Mouse (Mus musculus): ENCODE data around the gene Uba2. TPM values are rescaled to one million over a fixed set of nuclear protein-coding genes. Genes with fewer than 3 reads are reported as not detected.

Uba2 gene
- polyA plus RNA-seq, 1 experiment from 2014 or later: 94.6 TPM

DNA sequence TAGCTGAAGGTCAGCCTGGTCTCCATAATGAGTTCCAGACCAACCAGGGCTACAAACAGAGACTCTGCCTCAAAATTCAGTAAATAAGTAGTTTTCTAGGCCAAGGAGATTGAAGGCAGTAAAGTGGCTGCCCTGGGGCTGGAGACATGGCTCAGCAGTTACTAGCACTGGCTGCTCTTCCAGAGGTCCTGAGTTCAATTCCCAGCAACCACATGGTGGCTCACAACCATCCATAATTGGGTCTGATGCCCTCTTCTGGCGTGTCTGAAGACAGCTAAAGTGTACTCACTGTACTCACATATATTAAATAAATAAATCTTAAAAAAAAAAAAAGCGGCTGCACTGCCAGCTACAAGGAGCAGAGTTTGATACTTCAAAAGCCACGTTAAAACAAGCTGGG is 3.4 kb downstream of the Uba2 start:
- no peak overlapping the region for H3K4me3 ChIP-seq (ENCODE audit: control insufficient read depth in 1 of 2, insufficient read depth in 1 of 2, low read depth in 1 of 2, low read length in 2 of 2)
- no peak overlapping the region for H3K4me2 ChIP-seq (ENCODE audit: low read length)

DNA sequence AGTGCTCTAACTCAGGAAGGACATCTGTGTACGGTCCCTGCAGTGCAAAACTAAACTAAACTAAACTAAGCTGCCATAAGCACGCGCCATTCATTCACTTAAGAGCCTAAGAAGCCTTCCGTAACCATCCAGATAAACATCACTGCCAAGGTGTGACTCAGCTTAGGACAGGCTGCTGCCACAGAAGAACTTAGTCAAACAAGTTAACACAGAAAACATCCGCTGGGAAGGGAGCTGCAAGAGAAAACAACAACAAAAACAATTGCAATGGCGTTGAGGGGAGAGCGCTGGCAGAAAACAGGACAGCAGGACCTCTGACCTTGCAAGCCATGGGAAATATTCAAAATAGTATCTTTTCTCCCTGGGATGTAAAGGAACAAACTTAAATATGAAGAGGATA is 4.7 kb downstream of the Uba2 start:
- Histone ChIP-seq H3K9me3 (ENCODE audit: control insufficient read depth, low read length) (no peaks in the 10 kb centered on the region), H3K27me3 (ENCODE audit: control insufficient read depth, insufficient read depth, low read length) (no peaks in the 10 kb centered on the region), H3K27ac (replicated peaks in 1 of 2; ENCODE audit: control insufficient read depth in 1 of 2, insufficient read depth in 1 of 2, low read depth in 2 of 2, low read length in 2 of 2) (no peak overlapping the region), H3K4me3 (ENCODE audit: control insufficient read depth in 1 of 2, insufficient read depth in 1 of 2, low read depth in 1 of 2, low read length in 2 of 2) (no peak overlapping the region), H3K9ac (ENCODE audit: low read length) (no peak overlapping the region), H3K4me1 (ENCODE audit: control insufficient read depth in 2 of 2, insufficient read depth in 2 of 2, low read length in 2 of 2) (peaks cover 0 to 9% of the 10 kb centered on the region in 2 experiments; a peak in 2 of 4 replicates), H3K36me3 (ENCODE audit: control insufficient read depth, insufficient read depth, low read length) (peaks cover 59% of the 10 kb centered on the region), H3K4me2 (ENCODE audit: low read length) (no peak overlapping the region)
- ATAC-seq (ENCODE audit: insufficient number of reproducible peaks, insufficient read depth, low FRiP score, low read depth): no peak
- WGBS: 93% methylated on average over 7 of the region's 7 CpGs

More for the DNA sequence above, 3.4 kb downstream of the Uba2 start:
- peaks cover 0 to 9% of the 10 kb centered on the region in 2 experiments; a peak in 2 of 4 replicates for H3K4me1 ChIP-seq (ENCODE audit: control insufficient read depth in 2 of 2, insufficient read depth in 2 of 2, low read length in 2 of 2)
- ATAC-seq (ENCODE audit: insufficient number of reproducible peaks, insufficient read depth, low FRiP score, low read depth): no peak
- H3K9me3 ChIP-seq (ENCODE audit: control insufficient read depth, low read length): no peaks in the 10 kb centered on the region
- 82% methylated on average over 3 of the region's 3 CpGs for WGBS
- peaks cover 46% of the 10 kb centered on the region for H3K36me3 ChIP-seq (ENCODE audit: control insufficient read depth, insufficient read depth, low read length)
- no peaks in the 10 kb centered on the region for H3K27me3 ChIP-seq (ENCODE audit: control insufficient read depth, insufficient read depth, low read length)
- H3K9ac ChIP-seq (ENCODE audit: low read length): no peak overlapping the region
- no peak overlapping the region for H3K27ac ChIP-seq (replicated peaks in 1 of 2; ENCODE audit: control insufficient read depth in 1 of 2, insufficient read depth in 1 of 2, low read depth in 2 of 2, low read length in 2 of 2)

DNA sequence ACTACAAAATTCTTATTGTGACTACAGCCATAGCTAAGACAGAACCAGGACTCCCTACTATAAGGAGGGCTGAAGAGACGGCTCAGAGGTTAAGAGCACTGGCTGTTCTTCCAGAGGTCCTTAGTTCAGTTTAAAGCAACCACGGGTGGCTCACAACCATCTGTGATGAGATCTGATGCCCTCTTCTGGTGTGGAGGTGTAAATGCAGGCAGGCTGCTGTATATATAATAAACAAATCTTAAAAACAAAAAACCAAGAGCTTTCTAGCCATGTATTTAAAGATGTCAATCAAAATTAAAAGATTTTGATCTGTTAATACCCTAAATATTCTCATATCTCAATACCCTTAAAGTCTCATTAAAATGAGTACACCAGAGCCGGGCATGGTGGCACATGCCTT is 10.2 kb downstream of the Uba2 start:
- H3K36me3 ChIP-seq (ENCODE audit: control insufficient read depth, insufficient read depth, low read length): peaks cover 98% of the 10 kb centered on the region
- no peaks in the 10 kb centered on the region for H3K27me3 ChIP-seq (ENCODE audit: control insufficient read depth, insufficient read depth, low read length)
- H3K9ac ChIP-seq (ENCODE audit: low read length): no peak overlapping the region
- H3K9me3 ChIP-seq (ENCODE audit: control insufficient read depth, low read length): no peaks in the 10 kb centered on the region
- H3K4me2 ChIP-seq (ENCODE audit: low read length): no peak overlapping the region
- H3K4me1 ChIP-seq (ENCODE audit: control insufficient read depth in 2 of 2, insufficient read depth in 2 of 2, low read length in 2 of 2): no peaks in the 10 kb centered on the region
- H3K4me3 ChIP-seq (ENCODE audit: control insufficient read depth in 1 of 2, insufficient read depth in 1 of 2, low read depth in 1 of 2, low read length in 2 of 2): no peak overlapping the region
- WGBS: 92% methylated on average over 3 of the region's 3 CpGs
- ATAC-seq (ENCODE audit: insufficient number of reproducible peaks, insufficient read depth, low FRiP score, low read depth): no peak
- H3K27ac ChIP-seq (replicated peaks in 1 of 2; ENCODE audit: control insufficient read depth in 1 of 2, insufficient read depth in 1 of 2, low read depth in 2 of 2, low read length in 2 of 2): no peak overlapping the region

DNA sequence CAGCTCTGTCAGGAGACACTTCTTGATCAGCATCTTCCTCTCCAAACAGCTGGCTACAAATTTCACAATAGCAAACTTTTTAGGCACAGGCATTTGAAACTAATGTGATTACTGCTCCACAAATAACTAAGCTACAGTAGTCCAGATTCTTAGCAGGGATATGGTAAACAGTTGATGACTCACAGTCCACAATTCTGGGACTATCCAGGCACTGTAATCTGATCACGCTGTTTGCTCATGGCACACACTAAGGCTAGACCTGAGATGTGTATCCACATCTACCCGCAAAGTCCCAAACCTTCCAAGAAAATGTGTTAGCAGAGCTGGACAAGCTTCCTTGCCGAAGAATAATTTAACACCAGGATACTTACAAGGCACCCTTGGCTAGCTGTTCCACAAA is 11.4 kb downstream of the Uba2 start:
- no peak overlapping the region for H3K4me3 ChIP-seq (ENCODE audit: control insufficient read depth in 1 of 2, insufficient read depth in 1 of 2, low read depth in 1 of 2, low read length in 2 of 2)
- no peak overlapping the region for H3K4me2 ChIP-seq (ENCODE audit: low read length)
- H3K9me3 ChIP-seq (ENCODE audit: control insufficient read depth, low read length): no peaks in the 10 kb centered on the region
- H3K4me1 ChIP-seq (ENCODE audit: control insufficient read depth in 2 of 2, insufficient read depth in 2 of 2, low read length in 2 of 2): no peaks in the 10 kb centered on the region
- no peaks in the 10 kb centered on the region for H3K27me3 ChIP-seq (ENCODE audit: control insufficient read depth, insufficient read depth, low read length)
- peaks cover 99% of the 10 kb centered on the region for H3K36me3 ChIP-seq (ENCODE audit: control insufficient read depth, insufficient read depth, low read length)
- ATAC-seq (ENCODE audit: insufficient number of reproducible peaks, insufficient read depth, low FRiP score, low read depth): no peak
- no peak overlapping the region for H3K27ac ChIP-seq (replicated peaks in 1 of 2; ENCODE audit: control insufficient read depth in 1 of 2, insufficient read depth in 1 of 2, low read depth in 2 of 2, low read length in 2 of 2)
- 96% methylated on average over 3 of the region's 3 CpGs for WGBS
- H3K9ac ChIP-seq (ENCODE audit: low read length): no peak overlapping the region

DNA sequence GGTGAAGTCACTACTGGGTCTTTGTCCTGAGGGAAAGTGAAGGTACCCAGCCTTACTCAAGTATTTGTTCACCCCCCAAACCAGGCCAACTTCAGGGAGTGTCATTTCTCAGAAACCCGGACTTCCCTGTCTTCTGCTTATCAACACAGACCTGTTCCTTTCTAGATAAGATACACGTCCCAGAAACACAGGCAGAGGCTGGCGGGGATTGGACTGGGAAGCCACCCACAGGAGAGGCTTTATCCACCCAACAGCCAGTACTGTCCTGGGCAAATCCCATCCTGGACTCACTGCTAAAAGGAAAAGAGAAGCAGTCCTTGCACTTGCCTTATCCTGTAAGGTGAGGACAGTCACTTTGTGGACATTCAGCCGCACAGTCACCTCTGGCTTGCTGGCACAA is 22.2 kb downstream of the Uba2 start:
- peaks cover 100% of the 10 kb centered on the region for H3K36me3 ChIP-seq (ENCODE audit: control insufficient read depth, insufficient read depth, low read length)
- H3K27me3 ChIP-seq (ENCODE audit: control insufficient read depth, insufficient read depth, low read length): no peaks in the 10 kb centered on the region
- H3K4me2 ChIP-seq (ENCODE audit: low read length): no peak overlapping the region
- no peak for ATAC-seq (ENCODE audit: insufficient number of reproducible peaks, insufficient read depth, low FRiP score, low read depth)
- no peaks in the 10 kb centered on the region for H3K4me1 ChIP-seq (ENCODE audit: control insufficient read depth in 2 of 2, insufficient read depth in 2 of 2, low read length in 2 of 2)
- 51% methylated on average over 4 of the region's 4 CpGs for WGBS
- H3K27ac ChIP-seq (replicated peaks in 1 of 2; ENCODE audit: control insufficient read depth in 1 of 2, insufficient read depth in 1 of 2, low read depth in 2 of 2, low read length in 2 of 2): no peak overlapping the region
- H3K9ac ChIP-seq (ENCODE audit: low read length): no peak overlapping the region
- H3K9me3 ChIP-seq (ENCODE audit: control insufficient read depth, low read length): peaks cover 3% of the 10 kb centered on the region; the same call in 1 of the 2 replicates
- no peak overlapping the region for H3K4me3 ChIP-seq (ENCODE audit: control insufficient read depth in 1 of 2, insufficient read depth in 1 of 2, low read depth in 1 of 2, low read length in 2 of 2)

DNA sequence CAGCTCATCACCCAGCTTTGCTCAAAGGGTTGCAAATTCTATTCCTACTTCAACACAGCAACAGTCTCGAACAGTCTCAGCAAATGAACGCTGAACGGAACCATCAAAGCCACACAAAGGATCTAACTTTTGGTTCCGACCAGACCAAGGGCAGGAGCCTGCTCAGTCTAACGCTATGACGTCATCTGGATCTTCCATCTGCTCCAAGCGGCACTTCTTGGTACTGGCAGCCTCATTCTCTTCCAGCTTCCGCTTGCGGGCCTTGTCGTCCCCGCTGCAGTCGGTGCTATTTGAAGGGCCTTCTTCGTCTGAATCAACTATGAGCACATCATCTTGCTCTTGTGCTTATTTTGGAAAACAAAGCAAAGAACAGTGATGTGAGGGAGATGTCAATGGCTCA is 28.3 kb downstream of the Uba2 start:
- no peak overlapping the region for H3K4me2 ChIP-seq (ENCODE audit: low read length)
- H3K4me1 ChIP-seq (ENCODE audit: control insufficient read depth in 2 of 2, insufficient read depth in 2 of 2, low read length in 2 of 2): no peaks in the 10 kb centered on the region
- no peak overlapping the region for H3K4me3 ChIP-seq (ENCODE audit: control insufficient read depth in 1 of 2, insufficient read depth in 1 of 2, low read depth in 1 of 2, low read length in 2 of 2)
- ATAC-seq (ENCODE audit: insufficient number of reproducible peaks, insufficient read depth, low FRiP score, low read depth): no peak
- WGBS: 92% methylated on average over 13 of the region's 13 CpGs
- peaks cover 63% of the 10 kb centered on the region for H3K36me3 ChIP-seq (ENCODE audit: control insufficient read depth, insufficient read depth, low read length)
- no peaks in the 10 kb centered on the region for H3K27me3 ChIP-seq (ENCODE audit: control insufficient read depth, insufficient read depth, low read length)
- H3K9ac ChIP-seq (ENCODE audit: low read length): no peak overlapping the region
- no peaks in the 10 kb centered on the region for H3K9me3 ChIP-seq (ENCODE audit: control insufficient read depth, low read length)
- H3K27ac ChIP-seq (replicated peaks in 1 of 2; ENCODE audit: control insufficient read depth in 1 of 2, insufficient read depth in 1 of 2, low read depth in 2 of 2, low read length in 2 of 2): no peak overlapping the region

DNA sequence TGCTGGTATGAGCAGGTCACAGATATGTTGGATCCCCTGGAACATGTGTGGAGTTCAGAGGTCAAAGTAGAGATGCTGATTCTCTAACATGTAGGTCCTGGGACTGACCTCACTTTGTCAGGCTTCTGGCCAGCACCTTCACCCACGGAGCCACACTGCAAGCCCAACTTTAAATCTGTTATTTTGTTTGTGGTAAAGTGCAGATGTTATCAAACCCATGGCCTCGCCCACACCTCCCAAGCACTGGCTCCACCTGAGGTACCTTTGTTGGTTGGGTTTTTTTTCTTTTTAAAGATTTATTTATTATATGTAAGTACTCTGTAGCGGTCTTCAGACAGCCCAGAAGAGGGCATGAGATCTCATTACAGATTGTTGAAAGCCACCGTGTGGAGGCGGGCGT is 29.9 kb downstream of the Uba2 start:
- WGBS: 91% methylated on average over 6 of the region's 6 CpGs
- H3K9ac ChIP-seq (ENCODE audit: low read length): no peak overlapping the region
- H3K4me3 ChIP-seq (ENCODE audit: control insufficient read depth in 1 of 2, insufficient read depth in 1 of 2, low read depth in 1 of 2, low read length in 2 of 2): no peak overlapping the region
- ATAC-seq (ENCODE audit: insufficient number of reproducible peaks, insufficient read depth, low FRiP score, low read depth): no peak
- no peaks in the 10 kb centered on the region for H3K27me3 ChIP-seq (ENCODE audit: control insufficient read depth, insufficient read depth, low read length)
- H3K36me3 ChIP-seq (ENCODE audit: control insufficient read depth, insufficient read depth, low read length): peaks cover 47% of the 10 kb centered on the region
- H3K9me3 ChIP-seq (ENCODE audit: control insufficient read depth, low read length): no peaks in the 10 kb centered on the region
- H3K4me2 ChIP-seq (ENCODE audit: low read length): no peak overlapping the region
- H3K4me1 ChIP-seq (ENCODE audit: control insufficient read depth in 2 of 2, insufficient read depth in 2 of 2, low read length in 2 of 2): no peaks in the 10 kb centered on the region
- no peak overlapping the region for H3K27ac ChIP-seq (replicated peaks in 1 of 2; ENCODE audit: control insufficient read depth in 1 of 2, insufficient read depth in 1 of 2, low read depth in 2 of 2, low read length in 2 of 2)

DNA sequence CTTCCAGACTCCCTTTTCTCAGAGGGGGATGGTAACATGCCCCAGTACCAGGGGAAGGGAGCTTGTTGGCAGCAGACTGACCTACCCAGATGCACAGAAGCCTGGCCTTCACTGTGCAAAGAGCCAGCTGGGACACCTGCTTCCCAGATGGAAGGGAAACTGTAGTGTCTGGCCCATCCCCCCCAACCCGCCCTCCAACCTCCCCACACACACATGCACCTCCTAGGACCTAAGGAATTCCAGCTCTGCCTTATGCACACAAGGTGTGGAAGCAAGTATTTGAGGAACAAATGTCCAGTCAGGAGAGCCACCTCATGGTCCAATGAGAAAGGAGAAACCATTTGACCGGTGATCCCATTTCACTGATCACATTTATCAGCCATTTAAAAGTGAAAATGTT is 35.1 kb downstream of the Uba2 start:
- H3K4me2 ChIP-seq (ENCODE audit: low read length): no peak overlapping the region
- WGBS: 94% methylated on average over 2 of the region's 2 CpGs
- no peak overlapping the region for H3K27ac ChIP-seq (replicated peaks in 1 of 2; ENCODE audit: control insufficient read depth in 1 of 2, insufficient read depth in 1 of 2, low read depth in 2 of 2, low read length in 2 of 2)
- ATAC-seq (ENCODE audit: insufficient number of reproducible peaks, insufficient read depth, low FRiP score, low read depth): no peak
- no peaks in the 10 kb centered on the region for H3K27me3 ChIP-seq (ENCODE audit: control insufficient read depth, insufficient read depth, low read length)
- H3K36me3 ChIP-seq (ENCODE audit: control insufficient read depth, insufficient read depth, low read length): no peaks in the 10 kb centered on the region
- H3K9me3 ChIP-seq (ENCODE audit: control insufficient read depth, low read length): no peaks in the 10 kb centered on the region
- no peak overlapping the region for H3K4me3 ChIP-seq (ENCODE audit: control insufficient read depth in 1 of 2, insufficient read depth in 1 of 2, low read depth in 1 of 2, low read length in 2 of 2)
- H3K9ac ChIP-seq (ENCODE audit: low read length): no peak overlapping the region
- peaks cover 8 to 24% of the 10 kb centered on the region in 2 experiments for H3K4me1 ChIP-seq (ENCODE audit: control insufficient read depth in 2 of 2, insufficient read depth in 2 of 2, low read length in 2 of 2)

Measured in heart, embryonic 14.5 days (tissue).